Mouse (Mus musculus) brain, embryonic 14.5 days (tissue): ENCODE data around the gene Tmem254a.
"Not testable (repeated sequence)": the region's sequence is repeated elsewhere in the genome, so short reads cannot be mapped to it uniquely, and the experiment has no call there.

ENCODE experiments used
- CTCF ChIP-seq: fragments of 200-500 bp; IDR thresholded peaks from 2 replicates; pipeline ENCODE4 v1.5.1; 2012; ENCODE audit warnings: inconsistent platforms, mild to moderate bottlenecking, moderate library complexity, borderline replicate concordance; ENCODE audit not compliant: insufficient read depth, insufficient read length; ENCODE audit errors: extremely low read depth
- POLR2A ChIP-seq: fragments of 200-500 bp; IDR thresholded peaks from 2 replicates; pipeline ENCODE4 v1.6.1; 2012; ENCODE audit warnings: mild to moderate bottlenecking, inconsistent platforms, borderline replicate concordance; ENCODE audit not compliant: poor library complexity, insufficient read depth, insufficient read length, severe bottlenecking; ENCODE audit errors: extremely low read depth

DNA sequence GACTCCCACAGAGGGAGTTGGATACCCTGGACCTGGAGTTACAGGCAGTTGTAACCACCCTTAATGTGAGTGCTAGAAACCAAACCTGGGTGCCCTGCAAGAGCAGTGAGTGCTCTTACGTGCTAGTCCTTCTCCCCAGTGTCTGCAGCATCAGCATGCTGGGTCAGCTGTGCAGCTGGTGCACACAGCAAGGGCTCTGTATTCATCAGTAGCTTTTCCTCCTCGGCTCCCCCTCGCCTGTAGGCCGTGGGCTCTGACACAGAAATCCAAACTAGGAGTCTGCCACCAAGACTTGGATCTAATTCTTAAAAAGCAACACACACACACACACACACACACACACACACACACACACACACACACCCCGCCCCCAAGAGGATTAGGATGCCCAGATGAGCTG is 22.2 kb downstream of the Tmem254a start:
- not testable (repeated sequence) for TF ChIP-seq POLR2A, CTCF
